Mouse (Mus musculus) thymus, postnatal 4 days (tissue): ENCODE measurements around the gene Atp6v0b.
A peak's percentile ranks its signal among the peaks of the same experiment; 100 is the strongest.

Source experiments
- DNase-seq: peaks from one replicate; pipeline ENCODE4 v3.0.0; 2021

Gene Atp6v0b

DNA sequence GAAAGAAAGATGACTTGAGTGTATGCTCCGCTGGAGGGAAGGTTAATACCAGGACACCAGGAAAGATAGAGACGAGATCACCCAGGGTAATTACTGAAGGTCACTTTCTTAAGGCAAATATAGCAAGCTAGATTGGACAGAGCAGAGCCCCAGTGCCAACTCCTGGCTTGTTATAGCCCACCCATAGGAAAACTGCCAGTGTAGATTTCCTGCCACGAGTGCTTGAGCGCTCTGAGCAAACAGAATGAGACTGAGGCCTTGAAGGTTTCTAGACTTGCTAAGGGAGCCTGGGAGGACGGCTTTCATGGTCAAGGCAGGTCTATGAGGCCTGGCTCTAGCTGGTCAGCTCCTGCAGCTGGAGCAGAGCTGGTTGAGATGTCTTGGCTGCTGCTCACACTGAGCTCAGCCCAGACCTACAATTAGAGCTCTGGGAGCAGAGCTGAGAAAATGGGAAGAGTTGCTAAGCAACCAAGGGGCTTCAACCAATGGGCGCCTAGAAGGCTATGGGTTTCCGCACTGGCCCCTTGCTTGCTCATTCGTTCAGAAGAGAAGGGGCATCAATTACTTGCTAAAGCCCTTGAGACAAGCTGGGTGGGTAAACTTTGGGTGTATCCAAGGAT is 21.8 kb upstream of the Atp6v0b start:
- no peak for DNase-seq

- no peak for DNase-seq
Measured at GRCm38 (mm10) chr4:117906196-117906595, 19.1 kb upstream of the Atp6v0b start.

DNA sequence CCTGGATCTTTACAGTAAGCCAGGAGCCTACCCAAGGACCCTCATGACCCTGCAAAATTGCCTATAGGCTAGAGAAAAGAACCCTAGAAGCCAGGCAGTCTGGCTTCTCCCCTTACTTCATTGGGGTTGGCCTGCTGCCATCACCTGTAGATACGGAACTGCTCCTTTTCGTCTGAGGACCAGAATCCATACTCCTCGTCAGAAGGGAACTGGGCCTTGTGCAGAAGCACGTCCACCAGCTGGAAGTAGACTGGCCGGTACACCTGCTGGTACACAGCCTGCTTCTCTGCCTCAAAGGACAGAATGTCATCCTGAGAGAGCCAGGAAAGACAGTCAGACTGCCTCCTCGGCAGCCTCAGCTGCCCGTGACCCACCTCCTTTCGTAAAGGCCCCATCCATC is 17.6 kb upstream of the Atp6v0b start:
- DNase-seq, result no peak

DNA sequence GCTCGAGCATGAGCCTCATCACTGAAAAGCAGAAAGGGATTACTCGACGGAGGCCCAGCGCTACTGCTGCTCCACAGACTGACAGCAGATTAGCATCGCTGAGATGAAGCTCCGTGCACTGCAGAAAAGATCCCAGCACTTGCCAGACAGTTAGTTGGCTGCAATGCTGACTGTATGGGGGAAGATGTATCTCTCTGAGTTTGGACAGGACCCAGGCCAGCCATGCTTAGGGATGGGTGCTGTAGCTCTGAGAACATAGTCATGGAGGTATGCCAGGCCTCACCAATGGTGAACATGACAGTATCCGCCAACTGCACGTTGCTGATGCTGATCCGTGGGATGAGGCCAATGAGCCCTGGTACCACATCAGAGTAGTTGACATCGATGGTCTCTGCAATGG is 17.0 kb upstream of the Atp6v0b start:
- DNase-seq, result no peak

DNA sequence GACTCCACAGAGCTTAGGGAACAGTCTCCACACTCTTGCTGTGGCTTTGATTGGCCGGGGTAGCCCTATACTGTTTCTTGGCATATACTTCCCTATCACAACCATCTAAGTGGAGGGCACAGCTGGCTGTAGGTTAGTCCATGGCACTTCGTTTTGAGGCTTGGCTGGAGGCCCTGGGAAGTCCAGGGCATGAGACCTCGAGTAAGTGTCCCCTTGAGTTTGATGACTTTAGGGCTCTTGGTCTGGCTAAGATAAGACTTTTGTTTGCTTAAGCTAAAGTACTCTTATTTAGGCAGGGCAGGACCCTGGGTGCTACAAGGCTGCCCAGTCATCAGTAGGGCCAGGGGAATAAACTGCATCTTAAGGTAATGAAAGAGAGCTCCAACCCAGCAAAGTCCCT is 11.0 kb upstream of the Atp6v0b start:
- no peak for DNase-seq

- no peak for DNase-seq
Measured at GRCm38 (mm10) chr4:117896031-117896430, 8.9 kb upstream of the Atp6v0b start.

DNA sequence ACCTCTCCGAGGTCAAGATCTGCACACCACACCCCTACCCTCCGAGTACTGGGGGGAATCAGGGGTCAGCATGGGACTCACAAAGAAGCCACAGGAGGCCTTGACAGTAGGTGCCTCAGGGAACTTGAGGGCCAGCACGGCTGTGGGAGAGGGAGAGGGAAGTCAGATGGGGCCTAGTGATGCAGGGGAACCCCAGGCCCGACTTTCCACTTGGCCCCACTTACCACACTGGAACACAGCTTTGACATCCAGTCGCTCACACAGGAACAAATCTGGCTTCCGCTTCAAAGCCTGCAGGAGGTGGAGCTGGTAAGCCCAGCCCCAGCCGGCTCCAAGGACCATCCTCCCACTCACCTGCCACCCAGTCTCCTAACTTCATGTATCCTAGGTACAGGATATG is 8.2 kb upstream of the Atp6v0b start:
- no peak for DNase-seq

- no peak for DNase-seq
Measured at GRCm38 (mm10) chr4:117894601-117895000, 7.5 kb upstream of the Atp6v0b start.

GRCm38 (mm10) chr4:117893376-117893775 is 6.2 kb upstream of the Atp6v0b start:
- DNase-seq, result peak; percentile 83

DNA sequence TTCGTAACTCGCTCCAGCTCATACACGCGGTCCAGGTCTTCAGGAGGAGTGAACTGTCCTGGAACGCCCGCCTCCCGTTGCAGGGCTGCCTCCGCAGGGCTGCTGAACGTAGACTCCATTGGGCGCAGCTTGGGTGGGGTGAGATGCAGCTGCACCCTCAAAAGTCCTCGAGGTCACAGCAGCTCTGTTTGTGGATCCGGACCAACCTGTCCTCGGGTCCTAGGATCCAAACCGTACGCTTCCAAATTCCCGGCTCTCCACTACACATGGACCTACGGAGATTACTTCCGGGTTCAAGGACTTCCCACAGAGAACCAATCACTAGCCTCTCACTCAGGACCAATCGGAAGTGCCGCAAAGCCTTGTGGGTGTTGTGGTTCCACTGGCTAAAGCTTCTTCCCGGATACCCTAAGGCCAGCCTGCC is 4.6 kb upstream of the Atp6v0b start, which contains the start of gene Dph2:
Dph2 (minus strand) TSS at position 295 of the 424 bp plus-strand sequence.
- DNase-seq, result peak; percentile 80

DNA sequence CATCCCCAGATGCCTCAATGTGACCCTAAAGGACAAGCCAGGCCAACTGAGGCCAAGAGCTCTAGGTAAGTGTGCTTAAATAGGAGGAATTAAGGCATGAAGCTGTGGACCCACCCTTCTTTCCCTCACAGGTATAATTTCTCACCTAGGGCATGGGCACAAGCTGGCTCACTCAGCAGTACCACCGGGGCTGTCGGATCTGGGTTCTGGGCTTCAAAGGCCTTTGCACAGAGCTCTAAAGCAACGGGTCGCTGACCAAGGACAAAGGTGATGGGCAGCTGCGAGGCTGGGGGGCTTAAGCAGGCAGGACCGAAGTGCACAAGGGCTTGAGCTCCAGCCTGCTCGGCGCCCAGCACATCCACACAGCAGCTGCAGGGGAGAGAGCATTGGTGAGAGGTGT is 3.6 kb upstream of the Atp6v0b start:
- no peak for DNase-seq

DNA sequence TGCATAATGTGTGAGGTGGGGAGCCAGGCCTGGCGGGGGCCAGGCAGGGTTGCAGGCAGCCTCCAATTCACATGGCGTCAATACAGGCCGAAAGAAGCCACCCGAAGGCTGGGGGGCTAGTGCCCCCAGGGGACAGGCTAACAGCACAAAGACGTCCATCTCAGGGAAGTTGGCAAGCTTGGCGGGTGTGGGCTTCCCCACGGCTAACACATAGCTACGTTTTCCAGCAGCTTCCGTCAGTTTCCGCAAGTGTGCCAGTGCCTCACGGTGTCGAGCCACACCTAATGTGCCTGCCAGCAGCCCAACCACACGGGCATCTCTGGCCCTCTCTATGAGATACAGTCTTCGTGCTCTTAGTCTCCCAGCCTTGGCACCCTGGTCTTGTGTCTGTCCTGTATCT is 2.9 kb upstream of the Atp6v0b start:
- DNase-seq, result no peak

DNA sequence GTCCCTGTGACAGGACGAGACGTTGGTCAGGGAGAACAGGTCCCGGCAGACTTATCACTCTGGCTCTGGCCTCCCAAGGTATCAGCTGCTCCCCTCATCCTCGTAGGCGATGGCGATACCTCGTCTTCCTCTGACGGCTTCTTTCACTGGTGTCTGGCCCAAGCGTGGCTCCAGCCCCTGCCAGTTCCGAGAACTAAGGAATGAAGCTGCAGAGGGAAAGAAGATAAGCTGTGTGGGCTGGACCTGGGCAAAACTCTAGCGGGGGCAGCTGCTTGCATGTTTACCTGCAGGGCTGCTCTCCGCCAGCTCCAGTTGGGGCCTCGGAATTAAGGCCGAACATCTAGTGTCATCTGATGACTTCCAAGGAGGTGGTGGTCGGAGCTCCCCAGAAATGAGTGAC is 2.3 kb upstream of the Atp6v0b start:
- no peak for DNase-seq

DNA sequence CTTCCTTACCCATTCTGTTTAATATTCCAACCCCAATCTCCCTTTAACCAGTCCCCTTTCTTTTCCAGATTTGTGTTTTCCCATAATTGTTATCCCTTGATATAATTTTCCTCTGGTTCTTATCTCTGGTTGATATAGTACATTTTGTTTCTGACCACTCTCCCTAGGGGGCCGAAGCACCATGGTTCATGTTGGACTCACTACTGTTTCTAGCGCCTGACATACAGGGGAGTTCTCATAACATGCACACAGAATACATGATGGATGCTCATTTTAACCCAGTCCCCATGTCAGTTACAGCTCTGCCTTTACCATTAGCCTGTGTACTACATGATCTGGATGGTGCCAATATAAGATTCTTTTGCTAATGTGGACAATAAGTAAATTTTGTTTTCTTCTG is 787 bp upstream of the Atp6v0b start:
- DNase-seq, result no peak

DNA sequence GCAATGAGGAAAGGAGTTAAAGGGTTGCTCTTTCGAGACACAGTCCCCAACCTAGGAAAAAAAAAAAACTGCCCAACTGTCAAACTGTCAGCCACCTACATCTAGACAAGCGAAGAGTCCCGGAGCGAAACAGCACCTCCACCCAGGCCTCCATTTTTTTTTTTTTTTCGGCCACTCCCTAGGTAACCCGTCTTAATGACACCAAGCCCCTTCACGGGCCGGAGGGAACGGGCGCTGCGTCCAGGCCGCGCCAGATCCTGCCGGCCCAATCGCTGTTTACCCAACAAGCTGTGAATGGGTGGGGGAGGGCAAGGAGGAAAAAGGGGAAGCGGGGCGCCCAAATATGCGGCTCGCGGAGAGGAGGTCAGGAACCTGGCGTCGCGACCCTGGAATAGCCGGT is 489 bp downstream of the Atp6v0b start:
- DNase-seq, result no peak

- no peak for DNase-seq
Measured at GRCm38 (mm10) chr4:117885994-117886393, 1.1 kb downstream of the Atp6v0b start.

GRCm38 (mm10) chr4:117885093-117885492 is 2.0 kb downstream of the Atp6v0b start:
- no peak for DNase-seq

GRCm38 (mm10) chr4:117884146-117884545 is 3.0 kb downstream of the Atp6v0b start:
- no peak for DNase-seq

DNA sequence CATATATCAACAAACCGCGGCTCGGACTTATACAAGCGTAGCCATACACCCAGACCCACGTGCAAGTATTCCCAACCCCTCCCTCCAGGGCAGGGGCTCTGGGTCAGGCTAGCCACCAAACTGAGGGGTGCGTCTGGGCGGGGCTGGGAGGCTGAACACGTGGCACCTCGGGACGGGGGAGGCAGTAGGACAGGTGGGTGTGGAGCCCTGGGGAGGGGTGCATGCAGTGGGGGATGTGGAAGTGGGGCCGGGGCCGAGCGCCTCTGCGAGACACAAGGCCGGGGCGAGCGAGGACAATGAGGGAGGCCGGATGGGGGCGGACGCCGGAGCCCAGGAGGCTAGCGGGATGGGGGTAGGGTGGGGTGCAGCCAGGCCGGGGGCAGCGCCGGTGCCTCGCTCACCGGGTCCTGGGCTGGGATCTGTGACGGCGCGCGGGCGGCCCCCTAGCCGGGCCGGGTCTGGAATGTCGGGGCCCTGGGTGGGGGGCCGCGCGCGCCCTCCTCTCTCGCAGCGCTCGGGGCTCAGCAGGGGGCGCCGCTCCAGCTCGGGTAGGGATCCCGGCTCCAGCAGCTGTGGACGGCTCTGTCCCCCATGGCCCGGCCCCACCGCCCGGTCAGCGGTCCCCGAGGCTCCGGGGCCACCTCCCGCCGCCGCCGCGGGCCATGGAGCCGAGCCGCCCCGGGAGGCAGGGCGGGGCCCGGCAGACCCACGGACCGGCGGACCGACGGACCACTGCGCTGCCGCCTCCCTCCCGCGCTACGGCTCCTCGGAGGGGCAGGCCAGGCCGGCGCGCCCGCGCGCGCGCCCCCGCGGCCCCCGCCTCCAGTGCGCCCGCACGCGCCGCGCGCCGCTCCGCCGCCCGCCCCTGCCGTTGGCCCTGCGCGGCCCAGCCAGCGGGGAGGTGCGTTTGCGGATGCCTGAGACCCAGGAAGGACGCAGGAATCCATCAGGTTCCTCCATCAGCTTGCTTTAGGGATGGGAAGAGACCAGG is 4.1 kb downstream of the Atp6v0b start, which contains the start of gene B4galt2:
B4galt2 (minus strand) TSS at position 787 of the 991 bp plus-strand sequence.
- DNase-seq, result peak; percentile 70

- no peak for DNase-seq
Measured at GRCm38 (mm10) chr4:117878703-117879102, 8.4 kb downstream of the Atp6v0b start.

DNA sequence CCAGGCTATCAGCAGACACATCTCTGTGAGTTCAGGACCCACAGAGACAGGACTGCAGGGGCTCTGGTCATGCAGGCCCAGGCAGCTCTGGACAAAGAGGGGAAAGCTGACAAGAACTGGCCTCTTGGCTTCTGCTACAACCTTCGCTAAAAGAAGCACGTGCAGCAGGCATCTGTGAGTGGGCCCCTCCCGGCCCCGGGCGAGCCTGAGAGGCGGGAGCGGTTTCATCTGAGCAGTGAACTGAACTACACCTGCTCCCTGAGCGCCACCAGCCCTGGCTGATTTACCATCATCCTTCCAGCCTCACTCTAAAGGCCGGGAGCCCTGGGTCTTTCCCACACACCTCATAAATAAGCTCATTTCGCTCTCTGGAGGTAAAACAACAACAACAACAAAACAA is 8.8 kb downstream of the Atp6v0b start:
- DNase-seq, result peak; percentile 82

- DNase-seq, result no peak
Measured at GRCm38 (mm10) chr4:117873615-117874014, 13.5 kb downstream of the Atp6v0b start.

DNA sequence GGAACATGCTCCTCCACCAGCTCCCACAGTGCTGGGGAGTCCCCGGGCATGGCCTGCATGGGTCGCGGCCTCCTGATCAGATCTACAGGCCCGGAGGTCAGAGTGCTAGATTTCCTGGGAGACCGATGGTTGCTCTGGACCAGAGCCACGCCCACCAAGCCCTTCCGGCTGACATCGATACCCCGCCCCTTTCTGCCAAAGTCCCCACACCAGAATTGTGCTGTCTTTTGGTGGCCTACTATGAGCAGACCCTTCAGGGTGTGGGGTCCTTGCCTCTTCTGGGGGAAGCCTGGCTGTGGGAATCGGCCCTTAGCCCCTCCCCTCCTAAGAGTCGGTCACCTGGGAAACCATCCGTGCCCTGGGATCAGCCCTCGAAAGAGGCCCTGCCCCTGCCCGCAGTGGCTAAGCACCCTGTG is 14.7 kb downstream of the Atp6v0b start, which contains the start of gene Ccdc24:
Ccdc24 (minus strand) TSS at position 87 of the 416 bp plus-strand sequence.
- DNase-seq, result no peak

- DNase-seq, result no peak
Measured at GRCm38 (mm10) chr4:117871787-117872186, 15.3 kb downstream of the Atp6v0b start.
